Comparison of ENCODE assay signal across 30 mouse cellular contexts in genomic region chrX:94100561-94100960, GRCm38 (mm10).
"Had no signal": no experiment of that assay in that cellular context is flagged by ENCODE, and none has a peak within 500 bp of the region (broad histone marks: within the 10 kb centered on the region; RNA-seq: fewer than 3 reads in every experiment).

No protein-coding gene starts in this region.

- H3K4me3 ChIP-seq: heart, embryonic 12.5 days; heart, embryonic 13.5 days; heart, embryonic 15.5 days; hindbrain, embryonic 10.5 days; hindbrain, embryonic 12.5 days; hindbrain, embryonic 13.5 days; hindbrain, embryonic 15.5 days; intestine, embryonic 15.5 days; kidney, embryonic 15.5 days; layer of hippocampus, adult 2 months; left cerebral cortex, adult 2 months had no signal

- H3K27ac ChIP-seq: heart, embryonic 13.5 days; heart, embryonic 15.5 days; hindbrain, embryonic 10.5 days; hindbrain, embryonic 12.5 days; hindbrain, embryonic 13.5 days; hindbrain, embryonic 14.5 days; hindbrain, embryonic 15.5 days; hindbrain, postnatal 0 days; intestine, embryonic 15.5 days; kidney, embryonic 15.5 days; kidney, postnatal 0 days; layer of hippocampus, adult 2 months; left cerebral cortex, adult 2 months had no signal

- DNase-seq: heart, postnatal 10 days; heart, postnatal 14 days; heart, postnatal 36 days; heart, postnatal 4 days; kidney, adult 11 months; kidney, adult 18-20 months; kidney, adult 2 months; kidney, adult 8-10 months; kidney, adult 9 months; kidney, postnatal 10 days; kidney, postnatal 14 days; kidney, postnatal 25 days; kidney, postnatal 36 days; kidney, postnatal 4 days; layer of hippocampus, adult 9-11 months; layer of hippocampus, postnatal 36 days had no signal
